Mouse (Mus musculus) frontal cortex, postnatal 10 days (tissue): ENCODE results near the gene Myo3b.
A peak's percentile ranks its signal among the peaks of the same experiment; 100 is the strongest.
"Not testable (repeated sequence)": the region's sequence is repeated elsewhere in the genome, so short reads cannot be mapped to it uniquely, and the experiment has no call there.

ENCODE experiments used
- DNase-seq, 2 experiments: peaks; one replicate each; pipeline ENCODE4 v3.0.0; 2022; ENCODE audit warnings: low spot score in 2 of 2, mixed read lengths in 1 of 2

The Myo3b gene

GRCm38 (mm10) chr2:70195418-70196248 lies 156.7 kb downstream of the Myo3b start:
- no peak for DNase-seq

DNA sequence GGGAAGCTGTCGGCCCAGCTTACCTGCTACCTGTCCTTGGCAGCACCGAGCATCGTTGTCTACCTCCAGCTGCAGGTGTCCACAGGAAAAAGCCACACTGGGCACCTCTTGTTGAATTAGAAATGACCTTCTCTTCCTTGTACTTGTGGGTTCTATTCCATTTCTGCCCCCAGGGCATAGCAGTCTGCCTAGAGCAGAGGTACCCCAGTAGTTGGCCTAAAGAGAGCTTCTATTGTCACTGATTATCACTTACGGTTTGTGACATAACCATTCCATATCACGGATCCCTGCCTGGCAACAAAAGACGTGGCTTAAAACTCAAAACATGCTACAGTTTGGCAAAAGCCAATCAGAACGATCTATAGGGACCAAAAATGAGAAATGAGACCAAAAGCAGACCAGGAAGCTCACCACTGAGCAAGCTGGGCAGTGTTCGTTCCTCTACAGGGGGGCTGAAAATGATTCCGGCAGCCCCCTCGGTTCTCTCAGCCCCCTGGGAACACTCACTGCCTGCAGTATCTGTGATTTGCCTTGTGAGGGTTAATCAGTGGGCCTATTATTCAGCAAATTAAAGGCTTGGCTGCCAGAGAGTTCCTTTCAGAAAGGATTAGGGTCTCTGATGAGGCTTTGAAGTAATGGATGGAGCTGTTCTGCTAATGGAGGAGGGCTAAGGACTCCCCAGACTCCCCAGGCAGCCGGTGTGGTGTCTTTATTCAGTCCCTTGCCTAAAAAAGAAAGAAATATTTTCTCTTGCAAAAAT lies 163.1 kb downstream of the Myo3b start:
- no peak for DNase-seq

GRCm38 (mm10) chr2:70202578-70203167 lies 163.7 kb downstream of the Myo3b start:
- no peak for DNase-seq

GRCm38 (mm10) chr2:70208411-70208810 lies 169.5 kb downstream of the Myo3b start:
- no peak for DNase-seq

GRCm38 (mm10) chr2:70209790-70210189 lies 170.9 kb downstream of the Myo3b start:
- DNase-seq = no peak

- peak; percentile 30 to 40 for DNase-seq
These were observed 171.8 kb downstream of the Myo3b start for GRCm38 (mm10) chr2:70210427-70211332.

- DNase-seq = peak; percentile 25 to 50
These were observed 175.5 kb downstream of the Myo3b start for GRCm38 (mm10) chr2:70214401-70214800.

GRCm38 (mm10) chr2:70217800-70218199 lies 178.9 kb downstream of the Myo3b start:
- DNase-seq = no peak

DNA sequence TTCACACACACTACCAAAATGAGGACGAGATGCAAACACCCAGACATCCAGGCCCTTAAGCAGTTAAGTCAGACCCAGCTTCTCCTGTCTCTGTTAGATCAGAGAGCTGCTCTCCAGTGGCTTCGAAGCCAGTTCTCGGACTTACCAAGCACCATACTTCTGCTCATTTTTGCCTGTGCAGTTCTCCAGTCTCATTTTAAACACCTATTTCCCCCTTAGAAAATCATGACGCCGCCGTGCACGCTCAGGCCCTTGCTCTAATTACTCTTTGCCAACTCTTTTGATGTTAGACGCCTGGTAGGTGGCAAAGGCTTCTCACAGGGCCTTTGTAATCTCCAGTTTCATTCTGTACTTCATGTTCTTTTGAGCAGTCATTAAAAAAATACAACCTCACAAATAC lies 179.5 kb downstream of the Myo3b start:
- DNase-seq = no peak

GRCm38 (mm10) chr2:70226679-70227078 lies 187.8 kb downstream of the Myo3b start:
- no peak for DNase-seq

- DNase-seq = not testable (repeated sequence)
These were observed 195.5 kb downstream of the Myo3b start for GRCm38 (mm10) chr2:70234450-70234849.

- DNase-seq = no peak
These were observed 207.1 kb downstream of the Myo3b start for GRCm38 (mm10) chr2:70245981-70246380.

DNA sequence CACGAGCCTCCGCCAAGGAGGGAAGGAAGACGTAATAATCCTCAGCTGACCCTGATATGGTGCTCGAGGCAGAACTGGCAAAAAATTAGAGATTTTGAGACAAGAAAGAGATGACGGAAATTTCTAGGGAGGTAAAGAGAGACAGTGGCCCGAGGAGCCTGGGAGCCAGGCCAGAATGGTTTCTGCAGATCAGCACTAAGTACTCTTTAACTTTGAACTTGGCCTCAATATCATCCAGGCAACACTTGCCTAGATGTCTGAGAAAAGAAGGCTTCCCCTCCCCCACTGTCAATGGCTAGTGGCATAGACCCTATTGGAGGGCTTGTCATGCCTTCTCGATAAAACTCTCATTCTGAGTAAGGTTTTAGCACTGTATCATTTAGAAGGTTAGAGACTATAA lies 209.7 kb downstream of the Myo3b start:
- no peak for DNase-seq

GRCm38 (mm10) chr2:70249872-70250271 lies 210.9 kb downstream of the Myo3b start:
- no peak for DNase-seq

DNA sequence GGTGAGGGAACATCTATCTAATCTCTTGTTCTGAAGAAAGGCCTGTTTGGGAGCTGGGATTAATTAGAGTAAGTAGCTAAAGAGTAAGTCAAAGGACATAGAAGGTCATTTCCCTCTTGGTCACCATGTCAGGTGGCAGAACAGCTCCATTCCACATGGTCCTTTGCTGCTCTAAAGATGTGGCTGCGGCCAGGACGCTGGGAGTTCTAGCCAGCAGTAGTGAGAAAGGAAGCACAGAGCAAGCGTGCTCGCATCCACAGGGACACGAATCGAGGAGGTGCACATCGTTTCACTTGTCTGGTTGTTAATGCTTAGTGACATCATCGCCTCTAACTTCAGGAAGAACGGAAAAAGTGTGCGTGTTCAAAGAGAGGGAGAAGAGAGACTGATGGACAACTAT lies 212.3 kb downstream of the Myo3b start:
- DNase-seq = no peak

- peak in 1 of 2 experiments; percentile 10 for DNase-seq
These were observed 220.6 kb downstream of the Myo3b start for GRCm38 (mm10) chr2:70259357-70260000.

DNA sequence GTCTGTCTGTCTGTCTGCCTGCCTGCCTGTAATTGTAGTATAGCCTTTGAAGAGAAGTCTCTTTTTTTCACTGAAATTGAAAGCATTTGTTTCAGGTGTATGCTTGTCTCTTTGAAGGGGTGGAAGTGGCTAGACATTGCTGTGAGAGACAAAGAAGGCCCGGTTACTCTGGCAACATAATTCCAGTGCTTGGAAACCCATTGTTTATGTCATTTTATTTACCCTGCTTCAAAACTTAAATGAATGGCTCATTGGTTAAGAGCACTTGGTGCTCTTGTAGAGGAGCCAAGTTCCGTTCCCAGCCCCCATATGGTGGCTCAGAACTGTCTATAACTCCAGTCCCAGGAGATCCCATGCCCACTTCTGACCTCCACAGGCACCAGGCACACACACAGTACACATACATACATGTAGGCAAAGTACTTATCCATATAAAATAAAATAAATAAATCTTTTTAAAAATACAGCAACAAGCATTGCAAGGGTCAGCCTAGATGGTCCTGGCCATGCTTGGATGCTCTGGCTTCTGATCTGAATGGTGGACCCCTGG lies 221.8 kb downstream of the Myo3b start:
- DNase-seq = no peak

DNA sequence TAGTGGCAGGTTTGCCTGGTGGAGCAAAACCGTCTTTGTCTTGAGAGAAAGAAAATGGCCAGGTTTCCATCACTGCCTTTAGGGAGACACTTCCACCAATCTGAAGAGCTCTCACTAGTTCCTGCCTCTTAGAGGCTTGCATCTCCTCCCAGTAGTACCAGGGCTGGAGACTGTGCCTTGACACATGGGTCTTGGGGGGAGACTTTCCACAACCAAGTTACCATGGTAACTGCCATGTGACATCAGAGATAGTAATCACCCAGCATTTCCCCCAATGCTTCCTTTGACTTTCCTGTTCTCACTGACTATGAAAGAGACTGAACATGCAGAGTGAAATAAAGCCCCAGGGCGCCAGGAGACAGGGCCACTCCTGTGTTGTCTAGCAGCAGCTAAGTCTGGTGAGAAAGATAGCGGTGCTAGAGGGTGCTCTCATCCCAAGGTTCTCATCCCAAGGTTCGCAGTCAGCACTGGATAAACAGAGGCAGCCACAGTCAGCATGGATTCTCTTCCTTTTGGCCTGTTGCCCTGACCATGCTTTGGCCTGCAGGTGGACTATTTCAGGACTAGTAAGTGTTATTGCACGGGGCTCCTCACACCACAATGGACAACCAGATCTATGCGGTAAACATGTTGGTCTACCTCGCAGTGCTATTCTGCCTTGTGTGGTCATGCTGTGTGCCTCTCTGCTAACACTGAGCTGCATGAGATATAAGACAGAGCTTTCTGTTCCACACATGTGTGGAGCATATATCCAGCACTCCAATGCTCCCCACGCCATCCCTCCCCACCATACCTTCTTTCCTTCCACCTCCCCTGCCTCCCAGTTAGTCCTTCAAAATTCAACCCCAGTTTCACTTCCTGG lies 223.0 kb downstream of the Myo3b start:
- DNase-seq = peak in 1 of 2 experiments; percentile 6

- peak; percentile 10 to 22 for DNase-seq
These were observed 223.7 kb downstream of the Myo3b start for GRCm38 (mm10) chr2:70262565-70263082.
